Mouse (Mus musculus) cerebellum, postnatal 4 days (tissue): Measurements from ENCODE around the gene Adprm.
"Not testable (repeated sequence)": the region's sequence is repeated elsewhere in the genome, so short reads cannot be mapped to it uniquely, and the experiment has no call there.

Experiments
- DNase-seq, 2 experiments: peaks; one replicate each; pipeline ENCODE4 v3.0.0; 2022; ENCODE audit warnings: low spot score in 2 of 2, mixed read lengths in 1 of 2

The Adprm gene

GRCm38 (mm10) chr11:67052321-67052952, at the start of gene Adprm, which contains the start of gene Sco1:
Adprm (minus strand) TSS chr11:67052594.
Sco1 (plus strand) TSS chr11:67052670.
- peak; percentile 59 to 81 for DNase-seq

GRCm38 (mm10) chr11:67101713-67102112, 49.3 kb upstream of the Adprm start:
- DNase-seq: peak in 1 of 2 experiments; percentile 55

DNA sequence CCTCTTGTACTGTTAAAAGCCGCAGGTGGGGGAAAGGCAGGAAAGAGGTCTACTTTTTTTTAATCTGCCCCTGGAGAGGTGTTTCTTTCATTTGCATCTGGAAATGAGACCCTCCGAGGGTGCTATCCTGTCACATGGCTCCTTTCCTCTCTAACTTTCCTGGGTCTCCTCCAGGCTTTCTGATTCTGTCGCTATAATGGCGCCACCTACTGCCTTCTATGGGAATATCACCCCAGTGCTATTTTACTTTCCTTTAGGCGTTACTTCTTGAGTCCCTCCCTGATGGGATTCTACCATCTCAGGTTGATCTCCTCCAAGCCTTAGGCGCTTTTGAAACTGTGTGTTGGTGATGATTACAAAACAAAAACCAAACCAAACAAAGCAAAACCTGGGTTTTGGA, 47.8 kb upstream of the Adprm start:
- no peak for DNase-seq

DNA sequence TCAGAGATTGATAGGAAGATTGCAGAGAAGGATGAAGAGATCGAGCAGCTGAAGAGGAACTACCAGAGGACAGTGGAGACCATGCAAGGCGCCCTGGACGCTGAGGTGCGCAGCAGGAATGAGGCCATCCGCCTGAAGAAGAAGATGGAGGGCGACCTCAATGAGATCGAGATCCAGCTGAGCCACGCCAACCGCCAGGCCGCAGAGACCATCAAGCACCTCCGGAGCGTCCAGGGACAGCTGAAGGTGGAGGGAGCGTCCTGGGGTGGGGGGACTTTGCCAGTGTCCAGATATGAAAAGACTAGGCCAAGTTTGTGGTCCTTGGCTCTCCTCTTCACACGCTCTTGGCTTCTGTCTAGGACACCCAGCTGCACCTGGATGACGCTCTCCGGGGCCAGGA, 46.8 kb upstream of the Adprm start:
- DNase-seq: no peak

DNA sequence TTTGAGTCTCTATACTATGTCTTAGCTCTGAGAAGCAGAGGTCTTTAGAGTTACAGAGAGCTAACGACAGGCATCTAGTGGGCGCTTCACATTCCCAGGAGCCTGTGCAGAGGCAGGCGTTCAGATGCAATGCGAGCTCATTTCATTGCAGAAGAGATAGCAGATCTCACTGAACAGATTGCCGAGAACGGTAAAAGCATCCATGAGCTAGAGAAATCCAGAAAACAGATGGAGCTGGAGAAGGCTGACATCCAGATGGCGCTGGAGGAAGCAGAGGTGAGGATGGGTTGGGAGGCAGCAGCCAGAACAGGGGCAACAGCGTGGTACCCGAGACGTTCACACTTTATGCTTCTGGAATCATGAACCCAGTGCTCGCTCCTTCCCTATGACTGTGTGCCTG, 46.0 kb upstream of the Adprm start:
- no peak for DNase-seq

GRCm38 (mm10) chr11:67097709-67098108, 45.3 kb upstream of the Adprm start:
- no peak for DNase-seq

DNA sequence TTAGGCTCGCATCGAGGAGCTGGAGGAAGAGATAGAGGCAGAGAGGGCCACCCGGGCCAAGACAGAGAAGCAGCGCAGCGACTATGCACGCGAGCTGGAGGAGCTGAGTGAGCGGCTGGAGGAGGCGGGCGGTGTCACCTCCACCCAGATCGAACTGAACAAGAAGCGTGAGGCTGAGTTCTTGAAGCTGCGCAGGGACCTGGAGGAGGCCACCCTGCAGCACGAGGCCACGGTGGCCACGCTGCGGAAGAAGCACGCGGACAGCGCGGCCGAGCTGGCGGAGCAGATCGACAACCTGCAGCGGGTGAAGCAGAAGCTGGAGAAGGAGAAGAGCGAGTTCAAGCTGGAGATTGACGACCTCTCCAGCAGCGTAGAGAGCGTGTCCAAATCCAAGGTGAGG, 42.1 kb upstream of the Adprm start:
- DNase-seq: no peak

DNA sequence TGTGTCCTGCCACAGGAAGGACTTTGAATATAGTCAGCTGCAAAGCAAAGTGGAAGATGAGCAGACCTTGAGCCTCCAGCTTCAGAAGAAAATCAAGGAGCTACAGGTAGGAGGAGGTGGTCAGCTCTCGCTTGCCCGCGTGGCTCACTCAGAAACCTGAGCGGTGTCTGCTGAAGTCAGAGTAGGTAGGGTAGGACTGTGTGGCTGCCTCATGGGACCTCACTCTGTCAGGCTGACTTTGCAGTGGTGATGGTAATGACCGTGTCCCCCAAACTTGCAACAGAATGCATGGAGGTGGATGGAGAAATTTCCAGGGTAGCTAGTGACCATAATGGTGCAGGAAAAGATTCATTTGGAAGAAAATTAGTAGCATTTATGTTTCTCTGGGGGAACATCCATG, 41.3 kb upstream of the Adprm start:
- DNase-seq: no peak

DNA sequence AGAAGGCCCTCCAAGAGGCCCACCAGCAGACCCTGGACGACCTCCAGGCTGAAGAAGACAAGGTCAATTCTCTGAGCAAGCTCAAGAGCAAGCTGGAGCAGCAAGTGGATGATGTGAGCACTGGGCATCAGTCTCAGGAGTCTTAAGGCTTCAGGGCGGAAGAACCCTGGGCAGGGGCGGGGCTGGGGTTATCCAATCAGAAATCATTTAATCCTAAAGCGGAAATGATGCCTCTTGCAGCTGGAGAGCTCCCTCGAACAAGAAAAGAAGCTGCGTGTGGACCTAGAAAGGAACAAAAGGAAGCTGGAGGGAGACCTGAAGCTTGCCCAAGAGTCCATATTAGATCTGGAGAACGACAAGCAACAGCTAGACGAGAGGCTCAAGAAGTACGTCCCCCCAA, 40.8 kb upstream of the Adprm start:
- DNase-seq: no peak

DNA sequence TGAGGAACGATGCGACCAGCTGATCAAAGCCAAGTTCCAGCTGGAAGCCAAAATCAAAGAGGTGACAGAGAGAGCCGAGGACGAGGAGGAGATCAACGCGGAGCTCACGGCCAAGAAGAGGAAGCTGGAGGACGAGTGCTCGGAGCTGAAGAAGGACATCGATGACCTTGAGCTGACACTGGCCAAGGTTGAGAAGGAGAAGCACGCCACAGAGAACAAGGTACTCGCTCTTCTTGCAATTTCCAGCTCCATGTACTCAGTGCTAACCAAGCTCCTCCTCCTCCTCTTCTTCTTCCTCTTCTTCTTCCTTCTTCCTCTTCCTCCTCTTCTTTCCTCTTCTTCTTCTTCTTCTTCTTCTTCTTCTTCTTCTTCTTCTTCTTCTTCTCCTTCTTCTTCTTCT, 40.0 kb upstream of the Adprm start:
- not testable (repeated sequence) for DNase-seq

DNA sequence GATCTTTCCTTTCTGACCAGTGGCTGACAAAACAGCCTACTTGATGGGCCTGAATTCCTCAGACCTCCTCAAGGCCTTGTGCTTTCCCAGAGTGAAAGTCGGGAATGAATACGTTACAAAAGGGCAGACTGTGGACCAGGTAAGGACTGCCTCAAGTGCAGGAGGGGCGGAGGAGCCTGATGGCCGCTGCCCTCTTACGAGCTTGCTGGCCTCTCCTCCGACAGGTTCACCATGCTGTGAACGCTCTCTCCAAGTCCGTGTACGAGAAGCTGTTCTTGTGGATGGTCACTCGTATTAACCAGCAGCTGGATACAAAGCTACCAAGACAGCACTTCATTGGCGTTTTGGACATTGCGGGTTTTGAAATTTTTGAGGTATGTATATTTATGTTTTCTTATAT, 34.8 kb upstream of the Adprm start:
- DNase-seq: no peak

- no peak for DNase-seq
Observed at GRCm38 (mm10) chr11:67086467-67087164, 34.2 kb upstream of the Adprm start.

GRCm38 (mm10) chr11:67085489-67085888, 33.1 kb upstream of the Adprm start:
- DNase-seq: peak; percentile 35 to 70

GRCm38 (mm10) chr11:67083712-67084340, 31.4 kb upstream of the Adprm start:
- DNase-seq: no peak

GRCm38 (mm10) chr11:67083239-67083638, 30.8 kb upstream of the Adprm start:
- no peak for DNase-seq

DNA sequence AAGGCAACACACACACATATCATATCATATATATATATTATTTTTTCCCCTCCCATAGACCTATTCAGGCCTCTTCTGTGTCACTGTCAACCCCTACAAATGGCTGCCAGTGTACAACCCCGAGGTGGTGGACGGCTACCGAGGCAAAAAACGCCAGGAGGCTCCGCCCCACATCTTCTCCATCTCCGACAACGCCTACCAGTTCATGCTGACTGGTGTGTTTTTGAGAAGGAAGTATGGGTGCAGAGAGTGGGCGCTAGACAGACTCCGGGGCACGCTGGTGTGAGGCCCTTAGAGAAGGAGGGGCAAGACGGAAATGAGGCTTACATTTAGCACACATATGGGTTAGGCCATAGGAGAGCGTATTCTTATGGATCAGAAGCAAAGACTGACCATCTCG, 30.4 kb upstream of the Adprm start:
- no peak for DNase-seq

GRCm38 (mm10) chr11:67082188-67082587, 29.8 kb upstream of the Adprm start:
- DNase-seq: no peak

DNA sequence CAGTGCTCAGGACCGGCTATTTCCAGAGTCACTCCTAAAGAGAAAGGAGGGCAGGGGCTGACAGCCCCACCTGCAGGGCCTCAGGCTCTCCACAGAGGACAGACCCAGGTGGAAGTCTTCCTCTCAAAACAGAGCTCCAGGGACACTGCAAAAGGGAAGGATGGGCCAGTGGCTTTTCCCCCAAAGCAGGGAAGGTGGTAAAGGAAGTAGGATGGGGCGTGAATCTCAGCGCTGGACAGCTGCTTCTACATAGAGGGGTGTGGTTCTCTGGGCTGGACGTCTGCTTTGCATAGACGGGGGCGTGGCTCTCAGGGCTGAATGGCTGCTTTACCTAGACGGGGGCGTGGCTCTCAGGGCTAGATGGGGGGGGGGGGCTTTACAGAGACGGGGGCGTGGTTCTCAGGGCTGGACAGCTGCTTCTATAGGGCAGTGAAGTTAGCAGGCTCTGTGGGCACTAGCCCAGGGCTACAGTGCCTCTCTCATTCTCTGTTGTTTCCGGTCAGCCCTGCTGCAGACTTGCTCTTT, 28.8 kb upstream of the Adprm start:
- no peak for DNase-seq

GRCm38 (mm10) chr11:67080168-67080567, 27.8 kb upstream of the Adprm start:
- DNase-seq: peak; percentile 35 to 61

DNA sequence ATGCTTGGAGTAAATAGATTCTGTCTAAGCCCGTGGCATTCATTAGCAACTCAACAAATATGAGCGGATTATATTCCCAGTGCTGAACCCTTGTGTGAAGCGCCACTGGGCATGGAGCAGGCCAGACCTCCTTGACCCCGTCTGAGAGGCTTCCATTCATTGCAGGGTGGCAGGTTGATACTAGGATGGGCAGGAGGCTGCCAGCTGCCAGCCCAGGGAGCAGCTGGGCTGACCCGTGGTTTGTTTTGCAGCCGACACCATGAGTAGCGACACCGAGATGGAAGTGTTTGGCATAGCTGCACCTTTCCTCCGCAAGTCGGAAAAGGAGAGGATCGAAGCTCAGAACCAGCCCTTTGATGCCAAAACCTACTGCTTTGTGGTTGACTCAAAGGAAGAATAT, 27.3 kb upstream of the Adprm start:
- DNase-seq: no peak

DNA sequence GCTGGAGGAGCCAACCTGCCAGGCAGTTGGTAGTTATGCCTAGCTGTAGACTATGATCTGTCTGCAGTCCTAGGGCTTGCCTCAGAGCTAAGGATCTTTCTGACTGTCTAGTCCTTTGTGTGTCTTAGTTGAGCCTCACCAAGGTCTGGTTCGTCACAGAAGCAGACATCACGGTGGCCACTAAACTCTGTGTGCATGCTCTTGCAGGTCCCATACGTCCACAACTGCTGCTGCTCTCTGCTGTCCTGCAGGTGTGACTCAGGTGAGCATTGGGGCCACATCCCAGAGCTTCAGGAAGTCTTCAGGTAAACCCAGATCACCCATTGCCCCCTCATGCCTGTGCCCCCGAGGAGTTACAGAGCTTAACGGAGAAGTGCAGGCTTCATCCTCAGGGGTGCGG, 26.5 kb upstream of the Adprm start:
- DNase-seq: no peak

DNA sequence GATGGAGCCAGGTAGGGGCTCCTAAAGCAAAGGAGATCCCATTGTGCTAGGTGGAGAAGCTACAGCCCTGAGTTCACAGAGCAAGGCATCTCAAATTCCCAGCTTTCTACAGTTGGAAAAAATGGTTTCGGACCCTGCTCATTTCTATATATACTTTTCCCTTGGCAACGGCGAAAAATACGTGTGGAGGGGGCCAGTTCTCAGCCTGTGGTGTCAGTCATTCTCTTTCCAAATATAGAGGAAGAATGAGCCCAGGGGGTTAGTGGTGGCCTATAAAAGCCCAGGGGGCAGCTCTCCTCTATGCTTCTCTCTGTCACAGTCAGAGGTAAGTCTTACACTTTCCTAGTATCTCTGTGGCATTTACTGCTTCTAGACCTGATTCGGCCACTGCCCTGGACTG, 25.6 kb upstream of the Adprm start, which contains the start of gene Myh3:
Gene Myh3, plus strand, starts transcription at position 301 of the 400 bp plus-strand sequence.
- no peak for DNase-seq

GRCm38 (mm10) chr11:67077435-67077834, 25.0 kb upstream of the Adprm start:
- no peak for DNase-seq
